Mouse (Mus musculus) hindbrain, embryonic 10.5 days (tissue): ENCODE data around the gene Six1. TPM values are rescaled to one million over a fixed set of nuclear protein-coding genes. Genes with fewer than 3 reads are reported as not detected.

Source experiments
- DNase-seq: peaks from one replicate; pipeline ENCODE4 v3.0.0-alpha.2; 2017; ENCODE audit warnings: low spot score
- H3K27ac ChIP-seq: fragments of 300-500 bp; sonication (generic); 2 replicates; pipeline ENCODE4 v1.5.1; 2016; ENCODE audit warnings: mild to moderate bottlenecking, moderate library complexity
- H3K27me3 ChIP-seq: fragments of 300-500 bp; sonication (generic); 2 replicates; pipeline ENCODE4 v1.6.1; 2016; ENCODE audit warnings: mild to moderate bottlenecking; ENCODE audit not compliant: poor library complexity, insufficient read depth, severe bottlenecking
- H3K36me3 ChIP-seq: fragments of 300-500 bp; sonication (generic); 2 replicates; pipeline ENCODE4 v1.6.1; 2016; ENCODE audit warnings: mild to moderate bottlenecking, moderate library complexity
- H3K4me1 ChIP-seq: fragments of 300-500 bp; sonication (generic); replicated peaks from 2 replicates; pipeline ENCODE4 v1.6.1; 2016; ENCODE audit warnings: mild to moderate bottlenecking
- H3K4me3 ChIP-seq: fragments of 300-500 bp; sonication (generic); 2 replicates; pipeline ENCODE4 v1.5.1; 2016; ENCODE audit warnings: mild to moderate bottlenecking, moderate library complexity
- H3K9me3 ChIP-seq: fragments of 300-500 bp; sonication (generic); 2 replicates; pipeline ENCODE4 v1.6.1; 2016; ENCODE audit warnings: mild to moderate bottlenecking, moderate library complexity
- WGBS: fragments of 180-500 bp; shearing (Covaris S2); methylation state at CpG from one replicate; pipeline ENCODE4 v1.1.7; 2016; 5-methylcytosine and 5-hydroxymethylcytosine counted together
- polyA plus RNA-seq: library from polyadenylated mRNA; unstranded; fragments of >200 nt; fragmentation: Nextera tagmentation; extraction: Ambion mirVana; gene quantifications from 2 replicates; pipeline ENCODE4 v1.2.1, GENCODE M21; 2016

Six1 gene
- polyA plus RNA-seq, 1 experiment from 2014 or later: 21.1 TPM

- Histone ChIP-seq H3K27ac (peak overlapping the region; percentile 84), H3K4me3 (peak overlapping the region; percentile 61), H3K36me3 (no peaks in the 10 kb centered on the region), H3K9me3 (no peaks in the 10 kb centered on the region), H3K27me3 (peaks cover 100% of the 10 kb centered on the region), H3K4me1 (peaks cover 27% of the 10 kb centered on the region)
- WGBS: 1% methylated on average over 41 of the region's 41 CpGs
- DNase-seq: peak; percentile 64
Observed at GRCm38 (mm10) chr12:73038992-73039938, 14.4 kb downstream of the Six1 start.

- Histone ChIP-seq H3K27me3 (peaks cover 100% of the 10 kb centered on the region), H3K4me1 (peaks cover 27% of the 10 kb centered on the region), H3K9me3 (no peaks in the 10 kb centered on the region), H3K4me3 (peak overlapping the region; percentile 61), H3K36me3 (no peaks in the 10 kb centered on the region), H3K27ac (peak overlapping the region; percentile 84; the same call in 1 of the 2 replicates)
- 2% methylated on average over 12 of the region's 12 CpGs for WGBS
- DNase-seq: peak; percentile 33
Observed at GRCm38 (mm10) chr12:73038441-73038991, 15.2 kb downstream of the Six1 start.

- H3K4me1 ChIP-seq: peaks cover 27% of the 10 kb centered on the region
- peaks cover 100% of the 10 kb centered on the region for H3K27me3 ChIP-seq
- H3K27ac ChIP-seq: no peak overlapping the region
- 6% methylated on average over 7 of the region's 7 CpGs for WGBS
- no peak overlapping the region; the same call in 1 of the 2 replicates for H3K4me3 ChIP-seq
- no peaks in the 10 kb centered on the region for H3K36me3 ChIP-seq
- DNase-seq: no peak
- H3K9me3 ChIP-seq: no peaks in the 10 kb centered on the region
Observed at GRCm38 (mm10) chr12:73037385-73038160, 16.1 kb downstream of the Six1 start.

- Histone ChIP-seq H3K36me3 (no peaks in the 10 kb centered on the region), H3K27ac (peak overlapping the region; percentile 83), H3K4me1 (peaks cover 27% of the 10 kb centered on the region), H3K4me3 (peak overlapping the region; percentile 41), H3K9me3 (no peaks in the 10 kb centered on the region), H3K27me3 (peaks cover 87% of the 10 kb centered on the region)
- WGBS: 2% methylated on average over 43 of the region's 43 CpGs
- DNase-seq: peak; percentile 66
Observed at GRCm38 (mm10) chr12:73034901-73035895, 18.5 kb downstream of the Six1 start.

- 82% methylated on average over 3 of the region's 3 CpGs for WGBS
- Histone ChIP-seq H3K36me3 (no peaks in the 10 kb centered on the region), H3K4me1 (peaks cover 15% of the 10 kb centered on the region), H3K9me3 (no peaks in the 10 kb centered on the region), H3K27me3 (peaks cover 65% of the 10 kb centered on the region), H3K4me3 (no peak overlapping the region), H3K27ac (no peak overlapping the region)
- no peak for DNase-seq
Observed at GRCm38 (mm10) chr12:73032665-73033064, 21.0 kb downstream of the Six1 start.

- Histone ChIP-seq H3K4me3 (no peak overlapping the region), H3K36me3 (no peaks in the 10 kb centered on the region), H3K27ac (no peak overlapping the region), H3K9me3 (no peaks in the 10 kb centered on the region), H3K27me3 (peaks cover 52% of the 10 kb centered on the region), H3K4me1 (peaks cover 15% of the 10 kb centered on the region)
- DNase-seq: no peak
- 63% methylated on average over 4 of the region's 4 CpGs for WGBS
Observed at GRCm38 (mm10) chr12:73031315-73031714, 22.4 kb downstream of the Six1 start.

- Histone ChIP-seq H3K36me3 (no peaks in the 10 kb centered on the region), H3K27ac (no peak overlapping the region), H3K27me3 (peaks cover 4% of the 10 kb centered on the region; the same call in 1 of the 2 replicates), H3K9me3 (no peaks in the 10 kb centered on the region), H3K4me1 (no peaks in the 10 kb centered on the region), H3K4me3 (no peak overlapping the region)
- no peak for DNase-seq
- WGBS: 76% methylated on average over 8 of the region's 8 CpGs
Observed at GRCm38 (mm10) chr12:73025490-73025889, 28.2 kb downstream of the Six1 start.

- H3K9me3 ChIP-seq: 0 out of 2 replicates have a peak, but pooled peaks cover 3% of the 10 kb centered on the region
Observed at GRCm38 (mm10) chr12:73020941-73021340, 32.7 kb downstream of the Six1 start.

GRCm38 (mm10) chr12:73020422-73020821 lies 33.3 kb downstream of the Six1 start:
- Histone ChIP-seq H3K27ac (no peak overlapping the region), H3K27me3 (no peaks in the 10 kb centered on the region), H3K9me3 (0 out of 2 replicates have a peak, but pooled peaks cover 3% of the 10 kb centered on the region), H3K4me1 (no peaks in the 10 kb centered on the region), H3K36me3 (no peaks in the 10 kb centered on the region), H3K4me3 (no peak overlapping the region)
- no peak for DNase-seq
- WGBS: 48% methylated on average over 3 of the region's 3 CpGs

More at GRCm38 (mm10) chr12:73020941-73021340, 32.7 kb downstream of the Six1 start:
- peak; percentile 58 for DNase-seq
- no peaks in the 10 kb centered on the region for H3K36me3 ChIP-seq
- H3K4me3 ChIP-seq: no peak overlapping the region
- 12% methylated on average over 4 of the region's 4 CpGs for WGBS
- no peak overlapping the region for H3K27ac ChIP-seq
- no peaks in the 10 kb centered on the region for H3K27me3 ChIP-seq
- H3K4me1 ChIP-seq: no peaks in the 10 kb centered on the region

GRCm38 (mm10) chr12:73018838-73019237 lies 34.8 kb downstream of the Six1 start:
- Histone ChIP-seq H3K27me3 (no peaks in the 10 kb centered on the region), H3K4me3 (no peak overlapping the region), H3K9me3 (0 out of 2 replicates have a peak, but pooled peaks cover 3% of the 10 kb centered on the region), H3K36me3 (no peaks in the 10 kb centered on the region), H3K27ac (no peak overlapping the region), H3K4me1 (no peaks in the 10 kb centered on the region)
- no peak for DNase-seq
- WGBS: 80% methylated on average over 4 of the region's 4 CpGs

- no peak for DNase-seq
- Histone ChIP-seq H3K36me3 (no peaks in the 10 kb centered on the region), H3K27ac (no peak overlapping the region), H3K27me3 (no peaks in the 10 kb centered on the region), H3K4me1 (0 out of 2 replicates have a peak, but pooled peaks cover 6% of the 10 kb centered on the region), H3K4me3 (no peak overlapping the region), H3K9me3 (0 out of 2 replicates have a peak, but pooled peaks cover 3% of the 10 kb centered on the region)
- WGBS: 83% methylated on average over 4 of the region's 4 CpGs
Observed at GRCm38 (mm10) chr12:73016171-73016570, 37.5 kb downstream of the Six1 start.
